Mouse (Mus musculus) intestine, embryonic 14.5 days (tissue): Measurements from ENCODE around the gene Mrgbp. TPM values are rescaled to one million over a fixed set of nuclear protein-coding genes. Genes with fewer than 3 reads are reported as not detected.

Experiments
- ATAC-seq: fragments of 200-750 bp; cut with Nextera tagmentation; replicated peaks from 2 replicates; pipeline ENCODE4 v1.8.0; 2017; ENCODE audit warnings: low read depth, moderate number of reproducible peaks, moderate TSS enrichment, moderate library complexity; ENCODE audit not compliant: low FRiP score, low TSS enrichment
- DNase-seq: peaks from one replicate; pipeline ENCODE4 v3.0.0-alpha.2; 2018; ENCODE audit warnings: low spot score
- H3K27ac ChIP-seq: fragments of 300-500 bp; sonication (generic); 2 replicates; pipeline ENCODE4 v1.5.1; 2014; ENCODE audit warnings: low read depth, mild to moderate bottlenecking, control low read depth
- H3K27me3 ChIP-seq: fragments of 300-500 bp; sonication (generic); replicated peaks from 2 replicates; pipeline ENCODE4 v1.6.1; 2014; ENCODE audit warnings: low read length, control low read depth; ENCODE audit not compliant: control insufficient read depth, insufficient read depth
- H3K36me3 ChIP-seq: fragments of 300-500 bp; sonication (generic); 2 replicates; pipeline ENCODE4 v1.6.1; 2014; ENCODE audit warnings: low read length, control low read depth; ENCODE audit not compliant: control insufficient read depth, insufficient read depth
- H3K4me1 ChIP-seq: fragments of 300-500 bp; sonication (generic); replicated peaks from 2 replicates; pipeline ENCODE4 v1.6.1; 2014; ENCODE audit warnings: low read length, control low read depth, mixed read lengths; ENCODE audit not compliant: control insufficient read depth, insufficient read depth
- H3K4me2 ChIP-seq: fragments of 300-500 bp; sonication (generic); 2 replicates; pipeline ENCODE4 v1.6.1; 2014; ENCODE audit warnings: low read length
- H3K4me3 ChIP-seq: fragments of 300-500 bp; sonication (generic); 2 replicates; pipeline ENCODE4 v1.5.1; 2014; ENCODE audit warnings: low read depth, low read length, control low read depth, mixed read lengths
- H3K9ac ChIP-seq: fragments of 300-500 bp; sonication (generic); 2 replicates; pipeline ENCODE4 v1.6.1; 2014; ENCODE audit warnings: mild to moderate bottlenecking, low read length
- H3K9me3 ChIP-seq: fragments of 300-500 bp; sonication (generic); 2 replicates; pipeline ENCODE4 v1.6.1; 2016; ENCODE audit warnings: low read length, control low read depth; ENCODE audit not compliant: control insufficient read depth
- WGBS: fragments of 180-500 bp; shearing (Covaris S2); extraction: QIAGEN DNeasy Blood & Tissue Kit; methylation state at CpG from one replicate; pipeline ENCODE4 v1.1.7; 2014; 5-methylcytosine and 5-hydroxymethylcytosine counted together
- polyA plus RNA-seq: library from polyadenylated mRNA; unstranded; fragments of >200 nt; fragmentation: Nextera tagmentation; extraction: Ambion mirVana; gene quantifications from 2 replicates; pipeline ENCODE4 v1.2.1, GENCODE M21; 2014

Gene Mrgbp
- polyA plus RNA-seq: 26.2 and 27.3 TPM in 2 replicates

- Histone ChIP-seq H3K4me1 (peaks cover 9% of the 10 kb centered on the region), H3K27me3 (0 out of 2 replicates have a peak, but pooled peaks cover 3% of the 10 kb centered on the region), H3K27ac (no peak within 1 kb of the TSS), H3K4me2 (no peak within 1 kb of the TSS), H3K36me3 (peaks cover 16% of the 10 kb centered on the region), H3K9me3 (no peaks in the 10 kb centered on the region), H3K9ac (no peak within 1 kb of the TSS), H3K4me3 (no peak within 1 kb of the TSS)
- no peak for ATAC-seq
- DNase-seq: no peak
- WGBS: 64% methylated on average over 3 of the region's 3 CpGs
These were observed at the start of gene Mrgbp for GRCm38 (mm10) chr2:180581002-180581401. Gene Mrgbp, plus strand, starts transcription at chr2:180581304.

DNA sequence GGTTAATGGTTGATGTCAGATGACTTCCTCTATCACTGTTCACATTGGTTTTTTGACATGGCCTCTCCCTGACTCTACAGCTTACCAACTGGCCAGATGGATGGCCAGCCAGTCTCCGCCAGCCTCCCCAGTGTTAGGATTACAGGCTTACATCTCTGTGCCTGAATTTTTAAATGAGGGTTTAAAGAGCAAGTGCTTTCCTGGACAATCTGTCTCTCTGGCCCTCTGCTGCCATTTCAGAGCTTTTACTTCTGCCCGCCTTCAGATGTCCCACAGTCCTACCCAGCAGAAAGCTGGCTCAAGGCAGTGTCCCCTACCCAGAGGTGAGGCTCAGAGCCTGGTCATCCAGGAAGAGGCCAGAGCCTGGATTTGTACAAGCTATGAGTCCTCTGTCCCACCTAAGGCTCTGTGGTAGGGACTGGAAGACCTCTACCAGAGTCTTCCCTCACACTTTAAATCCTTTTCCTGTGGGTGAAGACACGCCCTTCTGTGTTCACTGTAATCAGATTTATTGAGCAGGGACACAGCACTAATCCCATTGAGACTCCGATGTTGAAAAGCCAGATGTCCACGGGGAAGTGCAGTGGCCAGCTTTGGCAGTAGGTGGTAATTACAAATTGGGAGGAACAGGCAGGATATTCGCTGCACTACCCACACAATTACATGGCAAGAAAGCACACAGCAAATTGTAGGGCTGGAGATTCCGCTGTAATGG is 49.3 kb upstream of the Mrgbp start:
- 59% methylated on average over 7 of the region's 7 CpGs for WGBS
- no peak for ATAC-seq

DNA sequence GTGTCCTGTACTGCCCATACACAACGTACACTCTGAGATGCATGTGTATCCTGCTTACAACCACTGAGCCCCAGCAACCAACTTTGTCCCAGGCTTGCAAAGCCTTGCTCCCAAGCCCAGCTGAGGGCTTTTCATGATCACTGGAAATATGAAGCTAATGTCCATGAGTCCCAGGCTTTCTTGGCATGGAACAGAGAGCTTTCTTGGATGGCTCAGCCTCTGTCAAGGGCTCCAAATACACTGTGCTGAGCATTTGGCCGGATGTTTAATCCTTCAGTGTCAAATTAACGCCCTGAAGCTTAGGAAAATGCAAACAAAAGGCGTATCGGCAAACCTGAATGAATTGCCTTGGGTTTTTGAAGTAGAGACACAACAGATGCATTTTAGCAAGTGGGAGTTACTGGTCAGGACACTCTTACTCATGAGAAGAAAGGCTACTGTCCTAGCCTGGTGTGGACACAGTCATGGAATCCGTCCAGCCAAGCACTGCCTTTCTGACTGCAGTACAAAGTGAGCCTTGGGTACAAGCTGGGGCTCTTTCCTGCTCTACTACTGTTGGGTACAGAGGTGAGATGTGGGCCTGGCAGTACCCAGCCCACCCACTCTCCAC is 48.6 kb upstream of the Mrgbp start:
- ATAC-seq (no peak), DNase-seq (no peak)
- H3K4me1 ChIP-seq: peaks cover 22% of the 10 kb centered on the region
- no peaks in the 10 kb centered on the region for H3K27me3 ChIP-seq
- no peak overlapping the region for H3K4me3 ChIP-seq
- H3K36me3 ChIP-seq: no peaks in the 10 kb centered on the region
- no peak overlapping the region for H3K9ac ChIP-seq
- peak overlapping the region; percentile 30; the same call in 1 of the 2 replicates for H3K27ac ChIP-seq
- H3K4me2 ChIP-seq: no peak overlapping the region
- no peaks in the 10 kb centered on the region for H3K9me3 ChIP-seq
- 26% methylated on average over 6 of the region's 6 CpGs for WGBS

More for the DNA sequence above, 49.3 kb upstream of the Mrgbp start:
- Histone ChIP-seq H3K9ac (no peak overlapping the region), H3K27me3 (no peaks in the 10 kb centered on the region), H3K9me3 (no peaks in the 10 kb centered on the region), H3K27ac (peak overlapping the region; percentile 30; the same call in 1 of the 2 replicates), H3K4me3 (no peak overlapping the region), H3K36me3 (no peaks in the 10 kb centered on the region), H3K4me2 (no peak overlapping the region), H3K4me1 (peaks cover 22% of the 10 kb centered on the region)
- DNase-seq: no peak

GRCm38 (mm10) chr2:180533237-180533636 is 47.9 kb upstream of the Mrgbp start:
- Histone ChIP-seq H3K9me3 (no peaks in the 10 kb centered on the region), H3K4me3 (no peak overlapping the region), H3K27me3 (no peaks in the 10 kb centered on the region), H3K36me3 (no peaks in the 10 kb centered on the region), H3K9ac (no peak overlapping the region), H3K27ac (no peak overlapping the region), H3K4me2 (no peak overlapping the region), H3K4me1 (peaks cover 22% of the 10 kb centered on the region)
- ATAC-seq: no peak
- DNase-seq: no peak
- 73% methylated on average over 4 of the region's 4 CpGs for WGBS

GRCm38 (mm10) chr2:180543675-180544074 is 37.4 kb upstream of the Mrgbp start:
- no peak for ATAC-seq
- H3K4me3 ChIP-seq: no peak overlapping the region
- H3K9me3 ChIP-seq: no peaks in the 10 kb centered on the region
- peaks cover 11% of the 10 kb centered on the region for H3K4me1 ChIP-seq
- H3K4me2 ChIP-seq: no peak overlapping the region
- H3K9ac ChIP-seq: no peak overlapping the region
- no peak for DNase-seq
- H3K27me3 ChIP-seq: no peaks in the 10 kb centered on the region
- H3K27ac ChIP-seq: no peak overlapping the region
- 89% methylated on average over 2 of the region's 2 CpGs for WGBS
- H3K36me3 ChIP-seq: 0 out of 2 replicates have a peak, but pooled peaks cover 4% of the 10 kb centered on the region

DNA sequence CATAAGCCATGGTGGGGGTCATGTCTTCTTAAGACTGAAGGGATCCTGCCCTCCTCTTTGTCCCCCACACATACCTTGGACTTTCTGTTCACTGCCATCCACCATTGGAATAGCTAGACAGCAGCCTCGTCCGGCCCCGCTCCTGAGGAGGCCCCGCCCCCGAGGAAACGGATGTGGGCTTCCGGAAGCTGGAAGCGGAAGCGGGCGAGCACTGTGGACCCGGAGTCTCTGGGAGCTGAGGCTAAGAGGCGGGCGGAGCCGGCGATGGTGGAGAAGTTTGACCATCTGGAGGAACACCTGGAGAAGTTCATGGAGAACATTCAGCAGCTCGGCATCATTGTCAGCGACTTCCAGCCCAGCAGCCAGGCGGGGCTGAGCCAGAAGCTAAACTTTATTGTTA is 36.1 kb upstream of the Mrgbp start:
- DNase-seq (no peak), ATAC-seq (no peak)
- WGBS: 85% methylated on average over 18 of the region's 18 CpGs
- H3K4me1 ChIP-seq: peaks cover 11% of the 10 kb centered on the region
- H3K9ac ChIP-seq: no peak overlapping the region
- H3K27ac ChIP-seq: no peak overlapping the region
- H3K4me2 ChIP-seq: no peak overlapping the region
- no peak overlapping the region for H3K4me3 ChIP-seq
- H3K9me3 ChIP-seq: no peaks in the 10 kb centered on the region
- H3K27me3 ChIP-seq: no peaks in the 10 kb centered on the region
- 0 out of 2 replicates have a peak, but pooled peaks cover 4% of the 10 kb centered on the region for H3K36me3 ChIP-seq

DNA sequence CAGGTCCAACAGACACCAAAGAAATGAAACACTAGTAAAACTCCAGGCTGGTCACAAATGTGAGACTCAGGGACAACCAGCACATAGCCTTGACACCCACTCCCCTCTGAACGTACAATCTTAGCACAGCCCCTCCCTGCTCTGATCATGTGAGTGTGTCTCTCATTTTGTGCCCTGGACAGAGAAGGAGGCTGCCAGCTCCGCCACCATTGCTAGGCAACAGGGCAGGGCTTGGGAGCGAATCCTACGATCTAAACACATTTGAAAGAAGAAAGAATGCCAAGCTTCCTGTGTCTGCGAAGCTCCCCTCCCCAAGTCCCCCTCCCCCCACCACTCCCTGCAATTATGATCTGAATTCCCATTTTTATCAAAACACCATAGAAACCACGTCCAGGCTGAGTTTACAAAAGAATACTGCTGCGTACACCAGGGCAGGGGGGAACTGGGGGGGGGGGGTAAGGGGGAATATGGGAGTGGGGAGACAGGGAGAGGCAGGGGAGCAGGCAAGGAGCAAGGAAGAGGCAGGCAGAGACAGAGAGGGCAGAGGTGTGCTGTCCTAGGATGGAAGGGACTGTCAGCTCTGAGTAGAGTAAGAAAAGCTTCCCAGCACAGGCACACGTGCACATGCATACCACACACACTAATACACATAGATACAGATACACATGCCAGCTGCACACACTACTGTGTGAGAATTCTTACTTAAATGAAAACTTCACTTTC is 33.6 kb upstream of the Mrgbp start:
- no peak overlapping the region for H3K4me3 ChIP-seq
- H3K9me3 ChIP-seq: no peaks in the 10 kb centered on the region
- peak overlapping the region; percentile 33 for H3K4me2 ChIP-seq
- WGBS: 10% methylated on average over 8 of the region's 8 CpGs
- no peaks in the 10 kb centered on the region for H3K27me3 ChIP-seq
- H3K27ac ChIP-seq: no peak overlapping the region
- H3K36me3 ChIP-seq: 0 out of 2 replicates have a peak, but pooled peaks cover 4% of the 10 kb centered on the region
- DNase-seq (no peak), ATAC-seq (0 out of 2 replicates have a peak, but pooled peaks have one; percentile 26)
- H3K9ac ChIP-seq: no peak overlapping the region
- H3K4me1 ChIP-seq: peaks cover 11% of the 10 kb centered on the region

- WGBS: 57% methylated on average over 3 of the region's 3 CpGs
- H3K9me3 ChIP-seq: no peaks in the 10 kb centered on the region
- no peak overlapping the region for H3K4me3 ChIP-seq
- no peaks in the 10 kb centered on the region for H3K36me3 ChIP-seq
- H3K9ac ChIP-seq: no peak overlapping the region
- no peaks in the 10 kb centered on the region for H3K27me3 ChIP-seq
- ATAC-seq (no peak), DNase-seq (no peak)
- H3K4me1 ChIP-seq: peaks cover 12% of the 10 kb centered on the region
- no peak overlapping the region for H3K4me2 ChIP-seq
- H3K27ac ChIP-seq: no peak overlapping the region
These were observed 28.8 kb upstream of the Mrgbp start for GRCm38 (mm10) chr2:180552340-180552739.
